Mouse (Mus musculus): ENCODE measurements around the gene Gabbr2.

Gabbr2 gene

DNA sequence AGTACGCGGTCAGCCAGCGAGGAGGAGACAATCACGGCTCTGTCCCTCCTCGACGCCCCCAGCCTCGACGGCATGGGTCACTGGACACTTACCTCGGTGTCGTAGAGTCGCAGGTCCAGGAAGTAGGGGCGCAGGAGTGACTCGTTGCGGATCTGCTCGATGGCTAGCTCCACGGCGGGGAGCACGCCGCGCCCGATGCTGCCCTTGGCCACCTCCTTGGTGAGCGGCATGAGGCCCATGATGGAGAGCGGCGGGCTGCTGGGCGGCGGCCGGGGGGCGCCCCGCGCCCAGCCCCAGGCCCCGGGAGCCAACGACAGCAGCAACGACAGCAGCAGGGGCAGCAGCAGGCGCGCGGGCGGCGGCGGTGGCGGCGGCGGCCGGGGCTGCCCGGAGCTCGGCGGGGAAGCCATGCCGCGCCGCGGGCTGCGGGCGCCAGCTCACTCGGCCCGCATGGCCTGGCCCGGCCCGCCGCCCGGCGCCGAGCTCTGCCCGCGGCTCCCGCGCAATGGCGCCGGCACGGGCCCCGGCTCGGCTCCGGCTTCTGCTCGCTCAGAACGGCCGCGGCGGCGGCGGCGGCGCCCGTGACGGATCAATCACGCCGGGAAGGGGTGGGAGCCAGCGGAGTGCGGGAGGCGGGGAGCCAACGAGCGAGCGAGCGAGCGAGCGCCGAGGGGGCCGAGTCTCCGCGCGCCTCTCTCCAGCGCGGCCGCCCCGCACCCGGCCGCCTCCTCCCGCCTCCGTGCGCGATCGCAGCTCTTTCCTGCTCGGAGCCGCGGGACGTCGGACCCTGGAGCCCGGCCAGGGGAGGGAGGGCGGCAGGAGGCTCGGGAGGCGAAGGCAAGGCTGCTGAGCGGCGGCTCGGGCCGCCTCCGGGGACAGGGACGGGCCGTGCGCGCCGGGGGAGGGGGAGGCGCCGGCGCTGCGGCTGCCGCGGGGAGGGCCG lies at the start of gene Gabbr2:
TSS of gene Gabbr2 (minus strand) at position 858 of the 943 bp plus-strand sequence.
- peak; percentile 38 for DNase-seq

DNA sequence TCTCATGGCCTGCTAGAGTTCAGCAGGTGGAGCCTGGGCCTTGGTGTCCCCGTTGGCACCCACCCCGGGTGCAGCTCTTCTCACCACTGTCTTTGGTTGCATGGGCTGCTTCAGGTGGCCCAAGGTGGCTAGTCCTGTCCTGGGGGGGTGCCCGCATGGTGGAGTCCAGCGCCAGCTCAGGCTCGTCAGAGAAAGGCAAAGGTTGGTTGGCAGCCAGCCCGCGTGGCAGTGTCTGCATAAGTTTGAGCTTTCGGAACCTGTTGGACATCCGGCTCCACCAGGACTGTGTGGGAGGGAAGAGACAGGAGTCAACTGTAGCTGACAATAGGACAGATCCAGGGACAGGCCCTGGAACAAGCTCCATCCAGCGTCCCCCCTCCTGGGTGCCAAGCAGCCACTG lies 47.9 kb upstream of the Gabbr2 start:
- peak; percentile 83 for DNase-seq

GRCm38 (mm10) chr4:47037321-47037657 lies 45.6 kb upstream of the Gabbr2 start:
- DNase-seq: peak; percentile 90

DNA sequence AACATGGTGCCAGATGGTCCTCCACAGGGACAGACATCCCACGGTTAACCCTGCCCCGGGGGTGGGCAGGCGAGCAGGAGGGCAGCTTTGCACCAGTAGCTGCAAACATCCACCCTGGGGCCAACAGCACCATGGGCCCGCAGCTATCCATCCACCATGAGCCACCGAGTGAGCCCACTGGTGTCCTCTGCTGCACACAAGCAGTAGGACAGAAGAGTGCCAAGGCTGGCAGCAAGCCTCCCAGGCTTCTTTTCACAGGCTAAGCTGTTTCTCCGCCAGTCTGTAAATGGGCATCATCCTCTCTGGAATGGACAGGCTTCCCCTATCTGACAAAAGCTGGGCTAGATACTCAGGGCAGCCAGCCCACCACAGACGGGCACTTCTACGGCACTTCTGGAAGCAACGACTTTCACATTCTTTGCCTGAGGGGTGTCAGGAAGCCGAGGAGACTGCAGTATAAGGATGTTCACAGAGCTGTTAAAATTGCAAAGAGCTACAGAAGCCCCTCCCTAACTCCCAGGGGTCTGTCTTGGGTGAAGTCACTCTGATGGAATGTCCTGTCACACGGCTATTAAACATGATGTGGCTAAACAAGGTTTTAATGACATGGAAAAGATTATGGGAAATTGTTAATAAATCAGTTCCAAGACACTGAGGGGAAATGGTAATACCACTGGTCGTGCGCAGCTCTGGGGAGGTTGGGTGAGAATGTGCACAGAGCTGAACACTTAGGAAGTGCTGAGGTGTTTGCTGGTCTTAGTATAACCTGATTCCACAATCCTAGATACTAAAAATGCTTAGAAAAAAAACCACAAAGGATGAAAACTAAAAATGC lies 45.0 kb upstream of the Gabbr2 start:
- DNase-seq: no peak

DNA sequence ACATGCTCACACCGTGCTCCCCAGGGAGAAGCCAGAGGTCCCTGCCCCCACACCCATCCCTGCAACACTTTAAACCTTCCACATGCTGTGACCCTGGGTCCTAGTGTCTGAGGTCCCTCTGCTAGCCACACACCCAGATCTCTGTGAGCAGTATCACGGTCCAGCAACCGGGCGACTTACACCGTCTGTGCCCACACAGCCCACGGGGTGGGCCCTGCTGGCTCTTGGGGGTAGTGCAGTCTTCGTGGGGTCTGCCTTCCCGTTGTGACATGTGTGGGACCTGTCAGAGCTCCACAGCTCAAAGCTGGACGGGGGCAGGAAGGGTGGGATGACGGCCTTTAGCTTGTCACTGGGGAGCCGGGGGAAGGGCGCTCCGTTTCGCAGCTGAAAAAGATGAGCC lies 43.9 kb upstream of the Gabbr2 start:
- no peak for DNase-seq

- DNase-seq: no peak
These were observed 40.5 kb upstream of the Gabbr2 start for GRCm38 (mm10) chr4:47032171-47032570.

DNA sequence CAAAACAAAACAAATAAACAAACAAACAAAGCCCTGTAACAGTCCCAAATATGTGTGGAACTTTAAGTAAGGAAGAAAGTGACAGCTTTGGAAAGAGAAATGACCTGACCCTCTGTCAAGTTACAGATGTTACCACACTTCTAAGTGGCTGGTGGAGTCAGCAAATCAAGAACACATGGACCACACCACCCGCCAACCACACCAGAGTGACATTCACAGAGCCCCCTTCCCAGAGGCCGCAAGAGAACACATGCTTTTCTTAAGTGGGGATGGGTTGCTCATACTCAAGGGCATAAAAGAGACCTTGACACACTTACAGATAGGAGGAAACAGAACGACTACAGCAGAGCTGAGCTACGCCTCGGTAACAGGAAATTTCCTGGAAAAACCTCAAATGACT lies 37.1 kb upstream of the Gabbr2 start:
- no peak for DNase-seq

DNA sequence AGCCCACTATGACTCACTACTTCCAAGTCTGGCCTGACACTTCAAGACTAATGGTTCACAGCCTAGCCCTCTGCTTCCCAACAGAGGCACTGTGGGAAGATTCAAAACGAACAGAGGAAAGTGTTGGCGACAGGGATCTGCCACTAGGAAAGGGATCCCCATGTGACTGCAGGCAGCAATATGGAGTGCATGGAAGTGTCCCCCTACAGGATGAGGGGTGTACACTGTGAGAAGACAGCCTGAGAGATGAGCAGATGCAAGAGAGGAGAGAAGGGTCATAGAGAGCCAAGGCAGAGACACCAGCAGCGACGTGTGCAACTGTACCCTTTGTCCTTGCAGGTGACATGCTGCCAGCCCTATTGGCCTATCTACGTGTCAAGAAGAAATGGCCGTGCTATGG lies 32.3 kb upstream of the Gabbr2 start:
- no peak for DNase-seq

- DNase-seq: no peak
These were observed 31.3 kb upstream of the Gabbr2 start for GRCm38 (mm10) chr4:47022804-47023603.

GRCm38 (mm10) chr4:47020563-47020962 lies 28.9 kb upstream of the Gabbr2 start:
- DNase-seq: peak; percentile 83

- no peak for DNase-seq
These were observed 23.5 kb upstream of the Gabbr2 start for GRCm38 (mm10) chr4:47015156-47015555.

DNA sequence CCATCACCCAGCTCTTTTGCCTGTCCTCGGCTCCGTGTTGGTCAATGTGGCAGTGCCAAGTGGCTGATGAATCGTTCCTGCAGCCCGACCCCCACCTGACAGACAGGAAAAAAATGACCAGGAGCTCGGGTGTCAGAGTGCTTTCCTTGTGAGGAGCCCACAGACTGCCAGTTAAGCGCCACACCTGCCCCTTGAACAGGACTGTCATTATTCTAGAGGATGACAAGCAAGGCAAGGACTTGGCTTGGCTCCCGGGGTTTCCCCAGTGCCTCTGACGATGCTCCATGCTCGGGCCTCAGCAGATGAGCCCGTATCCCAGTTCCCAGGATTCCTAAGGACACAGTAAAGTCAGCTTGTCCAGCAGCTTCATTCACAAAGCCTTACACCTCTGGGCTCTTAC lies 20.8 kb upstream of the Gabbr2 start:
- peak; percentile 58 for DNase-seq

DNA sequence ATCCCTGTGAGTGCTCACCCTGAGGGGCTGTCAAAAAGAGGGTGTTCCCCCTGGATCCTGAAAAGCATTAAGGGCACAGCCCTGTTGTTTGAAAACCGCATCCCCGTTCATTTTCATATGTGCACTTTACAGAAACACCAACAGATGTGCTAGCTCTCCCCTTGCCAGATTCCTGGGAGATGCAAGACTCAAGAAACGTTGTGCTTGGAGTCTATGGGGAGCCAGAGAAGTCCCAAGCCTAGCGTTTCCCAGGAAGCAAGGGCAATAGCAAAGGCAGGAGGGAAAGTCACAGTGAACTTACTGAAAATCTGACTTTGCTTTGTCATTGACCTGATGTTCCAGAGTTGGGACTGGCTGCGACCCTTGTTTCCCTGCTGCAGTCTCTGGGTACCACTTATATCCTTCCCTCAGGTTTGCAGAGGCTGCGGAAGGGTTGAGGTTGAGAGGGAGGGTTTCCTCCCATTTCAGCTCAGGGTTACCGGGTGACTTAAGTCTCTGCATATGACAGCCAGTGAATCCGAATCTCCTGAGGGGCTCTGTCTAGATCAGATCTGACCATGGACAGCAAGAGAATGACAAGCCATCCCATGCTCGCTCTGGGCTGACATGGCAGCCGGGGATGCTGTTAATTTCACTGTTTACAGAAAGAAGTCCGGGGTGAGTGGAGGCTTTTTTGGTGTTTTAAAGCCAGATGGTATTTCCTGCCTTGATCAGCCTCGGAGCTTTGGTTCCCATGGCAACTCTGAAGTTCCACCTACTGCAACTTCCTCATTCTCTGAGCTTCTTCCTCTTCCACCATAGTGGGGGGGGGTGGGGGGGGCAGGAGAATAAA lies 18.9 kb upstream of the Gabbr2 start:
- DNase-seq: peak; percentile 53

GRCm38 (mm10) chr4:47000626-47001395 lies 9.1 kb upstream of the Gabbr2 start:
- DNase-seq: no peak

GRCm38 (mm10) chr4:46997969-46998368 lies 6.3 kb upstream of the Gabbr2 start:
- no peak for DNase-seq

- DNase-seq: peak; percentile 85
These were observed 1.3 kb upstream of the Gabbr2 start for GRCm38 (mm10) chr4:46992827-46993473.

DNA sequence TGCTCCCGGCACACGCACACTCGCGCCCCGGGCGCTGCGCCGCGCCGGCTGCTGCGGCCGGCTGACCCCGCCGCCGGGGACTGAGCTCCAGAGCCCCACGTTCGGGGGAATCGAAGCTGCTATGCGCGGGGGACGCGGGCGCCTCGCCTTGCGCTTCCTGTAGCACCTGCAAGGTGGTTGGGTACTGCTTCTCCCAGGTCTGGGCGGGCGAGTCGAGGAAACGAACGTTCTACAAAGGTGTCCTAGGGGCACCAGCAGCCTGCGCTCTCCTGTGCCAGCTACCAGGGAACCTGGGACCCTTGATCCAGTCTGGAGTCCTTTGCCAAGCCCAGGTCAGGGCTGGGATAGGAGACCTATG lies 265 bp upstream of the Gabbr2 start:
- DNase-seq: no peak

DNA sequence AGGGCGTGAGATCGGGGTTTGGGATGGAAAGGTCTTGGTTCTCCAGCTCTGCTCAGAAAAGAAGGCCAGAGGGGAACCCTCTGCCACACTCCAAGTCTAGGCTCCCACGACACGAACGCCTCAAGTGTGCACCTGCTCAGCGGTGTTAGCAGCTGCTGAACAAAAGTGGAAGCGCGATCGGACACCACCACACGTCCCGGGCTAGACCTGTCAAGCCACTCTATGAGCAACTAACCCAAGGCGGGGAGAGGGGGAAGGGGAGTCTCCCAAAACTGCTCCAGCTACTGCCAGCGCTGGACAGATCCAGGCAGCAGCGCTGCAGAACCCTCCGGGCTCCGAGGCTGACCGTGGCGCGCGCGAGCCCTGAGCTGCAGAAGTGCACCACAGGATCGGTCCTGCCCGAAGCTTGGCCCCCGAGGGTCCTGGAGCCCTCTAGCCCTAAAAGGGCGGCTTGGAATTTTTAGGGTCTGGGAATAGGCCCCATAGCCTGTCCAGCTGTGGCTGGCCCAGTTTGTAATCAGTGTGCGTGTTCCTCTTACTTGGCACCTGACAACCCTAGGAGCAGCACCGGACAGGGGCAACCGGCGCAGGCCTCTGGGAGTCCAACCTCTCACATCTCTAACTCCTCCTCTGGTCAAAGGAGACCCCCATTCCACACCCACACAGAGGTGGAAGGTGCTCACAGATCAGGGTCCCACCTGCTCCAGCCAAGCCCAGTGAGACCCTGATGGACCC lies 1.2 kb downstream of the Gabbr2 start:
- peak; percentile 54 for DNase-seq

GRCm38 (mm10) chr4:46989842-46990241 lies 1.8 kb downstream of the Gabbr2 start:
- DNase-seq: peak; percentile 55

GRCm38 (mm10) chr4:46988824-46989223 lies 2.8 kb downstream of the Gabbr2 start:
- DNase-seq: no peak

Data from kidney, postnatal 10 days (tissue).